In the genomic region with DNA sequence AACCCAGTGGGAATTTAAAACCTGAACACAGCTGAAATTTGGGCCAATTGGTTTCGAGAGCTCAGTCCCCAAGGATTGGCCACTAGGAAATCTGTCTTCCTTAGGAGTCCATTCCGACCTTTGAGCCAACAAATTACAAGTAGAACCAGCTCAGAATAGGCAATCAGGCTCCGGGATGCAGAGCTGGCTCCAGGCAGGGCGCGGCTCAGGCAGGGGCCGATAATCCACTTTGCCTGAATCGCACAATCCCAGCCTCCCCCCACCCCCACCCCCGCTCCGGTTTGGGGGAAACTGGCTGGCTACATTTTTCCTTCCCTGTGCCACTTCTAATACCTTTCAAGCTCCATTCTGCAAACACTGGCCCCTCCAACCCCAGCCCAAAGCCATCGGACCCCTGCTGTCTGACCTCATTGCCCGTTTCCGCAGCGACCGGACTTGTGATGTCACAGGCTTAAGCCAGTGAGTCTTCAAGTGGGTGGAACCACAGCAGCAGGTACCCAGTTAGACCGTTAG, we compare ENCODE assay signal across 9 mouse cellular contexts.
A peak's percentile ranks its signal among the peaks of the same experiment; 100 is the strongest.
DNase-seq lines count a peak whose midpoint lies in the region; ATAC-seq and TF ChIP-seq lines count a peak whose summit lies in the region.
"Had no signal": no experiment of that assay in that cellular context is flagged by ENCODE, and none has a peak within 500 bp of the region (broad histone marks: within the 10 kb centered on the region; RNA-seq: fewer than 3 reads in every experiment).

No protein-coding gene starts in this region.

- no peaks in the 10 kb centered on the region for H3K27me3 ChIP-seq in heart, postnatal 0 days (ENCODE audit: control insufficient read depth, insufficient read depth, low read length)
- no peaks in the 10 kb centered on the region for H3K27me3 ChIP-seq in hindbrain, embryonic 16.5 days (replicated peaks; ENCODE audit: control insufficient read depth, insufficient read depth, low read length)
- H3K27me3 ChIP-seq in midbrain, postnatal 0 days (ENCODE audit: insufficient read depth, low read length): no peaks in the 10 kb centered on the region

- H3K27ac ChIP-seq in heart, postnatal 0 days (ENCODE audit: low read depth): no peak overlapping the region
- H3K27ac ChIP-seq in hindbrain, embryonic 16.5 days (ENCODE audit: low read depth, low read length): no peak overlapping the region
- H3K27ac ChIP-seq in midbrain, postnatal 0 days (ENCODE audit: low read depth, low read length): 0 out of 2 replicates have a peak overlapping the region, but pooled peaks have one; percentile 18

- H3K4me2 ChIP-seq in heart, postnatal 0 days (ENCODE audit: low read depth, low read length): peak overlapping the region; percentile 47
- H3K4me2 ChIP-seq in hindbrain, embryonic 16.5 days (ENCODE audit: low read length): peak overlapping the region; percentile 37
- H3K4me2 ChIP-seq in midbrain, postnatal 0 days (ENCODE audit: low read depth, low read length, poor library complexity, severe bottlenecking): peak overlapping the region; percentile 32

- no peak for DNase-seq in heart, postnatal 0 days (ENCODE audit: low spot score)
- no peak for DNase-seq in heart, postnatal 25 days (ENCODE audit: low spot score)
- peak; percentile 69 for DNase-seq in embryo, embryonic 10.5 days (ENCODE audit: low spot score)
- peak; percentile 48 for DNase-seq in midbrain, postnatal 0 days (ENCODE audit: low spot score)
- DNase-seq in layer of hippocampus, adult 9-10 months (ENCODE audit: low spot score): no peak
- DNase-seq in spleen, postnatal 14 days (ENCODE audit: low spot score in 2 of 2): no peak
- DNase-seq in lung, postnatal 4 days: no peak

- ATAC-seq in heart, postnatal 0 days (ENCODE audit: insufficient read depth, low read depth): no peak
- no peak for ATAC-seq in hindbrain, embryonic 16.5 days
- ATAC-seq in midbrain, postnatal 0 days (ENCODE audit: low FRiP score): peak; percentile 49; the same call in 1 of the 2 replicates

- WGBS in heart, postnatal 0 days: 11% methylated on average over 15 of the region's 15 CpGs
- WGBS in hindbrain, embryonic 16.5 days: 4% methylated on average over 15 of the region's 15 CpGs
- 3% methylated on average over 15 of the region's 15 CpGs for WGBS in midbrain, postnatal 0 days

- peaks cover 29% of the 10 kb centered on the region for H3K4me1 ChIP-seq in heart, postnatal 0 days (ENCODE audit: control insufficient read depth, insufficient read depth)
- H3K4me1 ChIP-seq in hindbrain, embryonic 16.5 days (ENCODE audit: control insufficient read depth, insufficient read depth, low read depth, low read length): peaks cover 19% of the 10 kb centered on the region
- peaks cover 10% of the 10 kb centered on the region for H3K4me1 ChIP-seq in midbrain, postnatal 0 days (ENCODE audit: insufficient read depth, low read length)

- peak overlapping the region; percentile 29 for H3K4me3 ChIP-seq in heart, postnatal 0 days (ENCODE audit: low read depth, low read length)
- H3K4me3 ChIP-seq in hindbrain, embryonic 16.5 days (ENCODE audit: low read length): peak overlapping the region; percentile 20
- H3K4me3 ChIP-seq in midbrain, postnatal 0 days (ENCODE audit: low read depth, low read length): no peak overlapping the region

- no peak for TF ChIP-seq CTCF in heart, postnatal 0 days (IDR thresholded peaks at IDR 0.05; ENCODE audit: low read depth)
- 0 out of 2 replicates have a peak, but pooled peaks have one; percentile 4 for TF ChIP-seq CTCF in midbrain, postnatal 0 days (IDR thresholded peaks at IDR 0.05)

- 0 out of 2 replicates have a peak overlapping the region, but pooled peaks have one; percentile 34 for H3K9ac ChIP-seq in heart, postnatal 0 days (replicated peaks; ENCODE audit: low read depth, low read length)
- peak overlapping the region; percentile 39; the same call in 1 of the 2 replicates for H3K9ac ChIP-seq in hindbrain, embryonic 16.5 days (ENCODE audit: low read depth, low read length)
- H3K9ac ChIP-seq in midbrain, postnatal 0 days (replicated peaks; ENCODE audit: low read length, poor library complexity, severe bottlenecking): no peak overlapping the region

- no peaks in the 10 kb centered on the region for H3K36me3 ChIP-seq in heart, postnatal 0 days (replicated peaks; ENCODE audit: control insufficient read depth, insufficient read depth, low read length)
- no peaks in the 10 kb centered on the region for H3K36me3 ChIP-seq in hindbrain, embryonic 16.5 days (ENCODE audit: control insufficient read depth, insufficient read depth, low read length)
- no peaks in the 10 kb centered on the region for H3K36me3 ChIP-seq in midbrain, postnatal 0 days (ENCODE audit: insufficient read depth, low read length)
- H3K36me3 ChIP-seq: G1E had no signal

- no peak for TF ChIP-seq EP300 in heart, postnatal 0 days (IDR thresholded peaks at IDR 0.05; ENCODE audit: low read depth)

- 0 out of 2 replicates have a peak, but pooled peaks cover 5% of the 10 kb centered on the region for H3K9me3 ChIP-seq in heart, postnatal 0 days (replicated peaks; ENCODE audit: control insufficient read depth, low read length)
- H3K9me3 ChIP-seq in hindbrain, embryonic 16.5 days (ENCODE audit: control insufficient read depth, low read length): no peaks in the 10 kb centered on the region; the same call in 1 of the 2 replicates
- H3K9me3 ChIP-seq in midbrain, postnatal 0 days (ENCODE audit: low read length): no peaks in the 10 kb centered on the region

- intact Hi-C loops in heart, postnatal 25 days (cut with DNase I): no loop called here

Comparison
In these comparisons a context has a peak if more than half of its experiments do, and no peak if none do; other contexts are left out.
1. DNase-seq: peak in embryo, embryonic 10.5 days (single experiment) and midbrain, postnatal 0 days (single experiment); none in heart, postnatal 0 days (single experiment), heart, postnatal 25 days (single experiment), layer of hippocampus, adult 9-10 months (single experiment), spleen, postnatal 14 days (0 of 2) and lung, postnatal 4 days (0 of 2).
2. Peak in every context shown above with its lines, with median percentiles within 50 percentile points of each other: H3K4me2 ChIP-seq.